Mouse (Mus musculus) heart, embryonic 11.5 days (tissue): Measurements from ENCODE around the gene Arhgap45. TPM values are rescaled to one million over a fixed set of nuclear protein-coding genes. Genes with fewer than 3 reads are reported as not detected.
A peak's percentile ranks its signal among the peaks of the same experiment; 100 is the strongest.

Experiments used
- ATAC-seq: fragments of 200-750 bp; cut with Nextera tagmentation; replicated peaks from 2 replicates; pipeline ENCODE4 v1.8.0; 2017; ENCODE audit warnings: moderate library complexity; ENCODE audit not compliant: insufficient number of reproducible peaks, low FRiP score, low TSS enrichment
- H3K27ac ChIP-seq: fragments of 300-500 bp; sonication (generic); 2 replicates; pipeline ENCODE4 v1.5.1; 2014; ENCODE audit warnings: mild to moderate bottlenecking, low read depth, low read length
- H3K27me3 ChIP-seq: fragments of 300-500 bp; sonication (generic); 2 replicates; pipeline ENCODE4 v1.6.1; 2014; ENCODE audit warnings: mild to moderate bottlenecking, low read length, mixed read lengths; ENCODE audit not compliant: control insufficient read depth, insufficient read depth
- H3K36me3 ChIP-seq: fragments of 300-500 bp; sonication (generic); 2 replicates; pipeline ENCODE4 v1.6.1; 2014; ENCODE audit warnings: mild to moderate bottlenecking, low read length, moderate library complexity, mixed read lengths; ENCODE audit not compliant: control insufficient read depth, insufficient read depth
- H3K4me1 ChIP-seq: fragments of 300-500 bp; sonication (generic); 2 replicates; pipeline ENCODE4 v1.6.1; 2014; ENCODE audit warnings: low read length; ENCODE audit not compliant: control insufficient read depth, insufficient read depth
- H3K4me2 ChIP-seq: fragments of 300-500 bp; sonication (generic); 2 replicates; pipeline ENCODE4 v1.6.1; 2014; ENCODE audit warnings: mild to moderate bottlenecking, moderate library complexity
- H3K4me3 ChIP-seq: fragments of 300-500 bp; sonication (generic); 2 replicates; pipeline ENCODE4 v1.5.1; 2014; ENCODE audit warnings: low read depth, low read length
- H3K9ac ChIP-seq: fragments of 300-500 bp; sonication (generic); 2 replicates; pipeline ENCODE4 v1.6.1; 2014; ENCODE audit warnings: mild to moderate bottlenecking, low read depth, low read length, moderate library complexity
- H3K9me3 ChIP-seq: fragments of 300-500 bp; sonication (generic); replicated peaks from 2 replicates; pipeline ENCODE4 v1.6.1; 2016; ENCODE audit warnings: low read length; ENCODE audit not compliant: control insufficient read depth
- WGBS: fragments of 180-500 bp; shearing (Covaris S2); extraction: QIAGEN DNeasy Blood & Tissue Kit; methylation state at CpG from one replicate; pipeline ENCODE4 v1.1.7; 2014; ENCODE audit not compliant: insufficient replicate concordance; 5-methylcytosine and 5-hydroxymethylcytosine counted together
- polyA plus RNA-seq: library from polyadenylated mRNA; unstranded; fragments of >200 nt; fragmentation: Nextera tagmentation; extraction: Ambion mirVana; gene quantifications from 2 replicates; pipeline ENCODE4 v1.2.1, GENCODE M21; 2014

Arhgap45 gene
- polyA plus RNA-seq, 1 experiment from 2014 or later = 6.2 TPM

- Histone ChIP-seq H3K9ac (peak overlapping the region; percentile 18), H3K27me3 (peaks cover 20% of the 10 kb centered on the region), H3K9me3 (no peaks in the 10 kb centered on the region), H3K27ac (no peak overlapping the region), H3K4me2 (peak overlapping the region; percentile 65), H3K4me3 (peak overlapping the region; percentile 56), H3K36me3 (peaks cover 22% of the 10 kb centered on the region), H3K4me1 (peaks cover 14% of the 10 kb centered on the region)
- WGBS = 6% methylated on average over 15 of the region's 15 CpGs
- ATAC-seq = no peak
These were observed 18.6 kb upstream of the Arhgap45 start for GRCm38 (mm10) chr10:79997819-79998218.

DNA sequence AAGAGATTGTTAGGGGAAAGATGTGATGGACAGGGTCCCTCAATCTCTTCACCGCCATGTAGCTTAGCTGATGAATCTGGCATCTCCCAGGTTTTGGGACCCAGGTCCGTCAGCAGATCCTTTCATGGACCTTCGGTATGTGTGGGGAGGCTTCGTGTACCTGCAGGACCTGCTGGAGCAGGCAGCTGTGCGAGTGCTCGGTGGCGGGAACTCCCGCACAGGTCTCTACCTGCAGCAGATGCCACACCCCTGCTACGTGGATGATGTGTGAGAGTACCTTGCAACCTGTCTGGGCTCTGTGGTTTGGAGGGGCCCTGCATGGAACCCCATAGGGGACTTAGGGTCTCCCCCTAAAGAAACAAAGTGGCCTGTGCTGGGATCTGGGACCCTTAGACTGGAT, 14.5 kb upstream of the Arhgap45 start:
- Histone ChIP-seq H3K27me3 (peaks cover 26% of the 10 kb centered on the region), H3K27ac (no peak overlapping the region), H3K4me3 (no peak overlapping the region), H3K36me3 (no peaks in the 10 kb centered on the region), H3K4me2 (no peak overlapping the region), H3K9me3 (no peaks in the 10 kb centered on the region), H3K4me1 (peaks cover 25% of the 10 kb centered on the region), H3K9ac (no peak overlapping the region)
- 77% methylated on average over 9 of the region's 9 CpGs for WGBS
- no peak for ATAC-seq

GRCm38 (mm10) chr10:80002829-80003228, 13.6 kb upstream of the Arhgap45 start:
- Histone ChIP-seq H3K9me3 (no peaks in the 10 kb centered on the region), H3K9ac (peak overlapping the region; percentile 50), H3K27me3 (peaks cover 26% of the 10 kb centered on the region), H3K36me3 (no peaks in the 10 kb centered on the region), H3K4me3 (no peak overlapping the region), H3K27ac (no peak overlapping the region), H3K4me1 (peaks cover 20% of the 10 kb centered on the region), H3K4me2 (peak overlapping the region; percentile 31; the same call in 1 of the 2 replicates)
- ATAC-seq = no peak
- 22% methylated on average over 21 of the region's 21 CpGs for WGBS

GRCm38 (mm10) chr10:80003374-80004232, 12.8 kb upstream of the Arhgap45 start:
- Histone ChIP-seq H3K9ac (peak overlapping the region; percentile 50), H3K36me3 (no peaks in the 10 kb centered on the region), H3K4me3 (no peak overlapping the region), H3K27ac (peak overlapping the region; percentile 25; the same call in 1 of the 2 replicates), H3K9me3 (no peaks in the 10 kb centered on the region), H3K27me3 (peaks cover 26% of the 10 kb centered on the region), H3K4me2 (peak overlapping the region; percentile 31; the same call in 1 of the 2 replicates), H3K4me1 (peaks cover 15% of the 10 kb centered on the region)
- 43% methylated on average over 9 of the region's 9 CpGs for WGBS
- ATAC-seq = 0 out of 2 replicates have a peak, but pooled peaks have one; percentile 8

DNA sequence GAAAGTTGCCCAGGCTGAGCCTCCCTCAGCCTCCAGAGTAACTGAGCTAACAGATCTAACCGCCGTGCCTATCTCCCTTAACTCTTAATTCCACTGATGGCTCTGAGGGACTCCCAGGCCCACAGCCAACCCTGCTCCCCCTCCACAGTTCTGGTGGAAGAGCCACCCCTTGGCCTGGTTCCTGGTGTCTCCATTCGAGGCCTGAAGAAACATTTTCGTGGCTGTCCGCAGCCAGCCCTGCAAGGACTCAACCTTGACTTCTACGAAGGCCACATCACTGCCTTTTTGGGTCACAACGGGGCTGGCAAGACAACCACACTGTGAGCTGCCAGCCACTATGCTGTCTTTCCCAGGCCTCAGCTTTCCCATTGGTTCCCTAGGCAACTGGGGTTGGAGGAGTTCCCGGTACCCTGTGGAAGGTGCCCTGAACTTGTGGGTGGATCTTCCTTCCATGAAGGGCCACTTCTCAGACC, 12.2 kb upstream of the Arhgap45 start:
- Histone ChIP-seq H3K4me1 (peaks cover 15% of the 10 kb centered on the region), H3K9me3 (no peaks in the 10 kb centered on the region), H3K27ac (0 out of 2 replicates have a peak overlapping the region, but pooled peaks have one; percentile 16), H3K4me2 (no peak overlapping the region), H3K36me3 (peaks cover 2% of the 10 kb centered on the region; the same call in 1 of the 2 replicates), H3K27me3 (peaks cover 24% of the 10 kb centered on the region), H3K4me3 (no peak overlapping the region), H3K9ac (no peak overlapping the region)
- no peak for ATAC-seq
- WGBS = 86% methylated on average over 8 of the region's 8 CpGs

DNA sequence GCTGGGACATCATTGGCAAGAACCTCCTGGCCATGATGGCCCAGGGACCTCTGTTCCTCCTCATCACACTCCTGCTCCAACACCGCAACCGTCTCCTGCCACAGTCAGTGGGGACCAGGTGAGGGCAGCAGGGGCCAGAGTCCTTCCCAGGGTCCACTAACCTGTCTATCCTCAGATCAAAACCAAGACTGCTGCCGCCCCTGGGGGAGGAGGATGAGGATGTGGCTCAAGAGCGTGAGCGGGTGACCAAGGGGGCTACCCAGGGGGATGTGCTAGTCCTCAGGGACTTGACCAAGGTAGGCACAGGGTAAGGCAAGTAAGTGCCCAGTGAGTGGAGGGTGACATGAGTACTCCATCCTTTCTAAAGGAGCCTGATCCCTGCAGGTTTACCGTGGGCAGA, 4.7 kb upstream of the Arhgap45 start:
- Histone ChIP-seq H3K36me3 (peaks cover 15% of the 10 kb centered on the region), H3K4me3 (no peak overlapping the region), H3K9me3 (peaks cover 11% of the 10 kb centered on the region), H3K4me1 (peaks cover 9% of the 10 kb centered on the region), H3K9ac (no peak overlapping the region), H3K27me3 (peaks cover 42% of the 10 kb centered on the region), H3K27ac (no peak overlapping the region), H3K4me2 (no peak overlapping the region)
- no peak for ATAC-seq
- WGBS = 86% methylated on average over 6 of the region's 6 CpGs

DNA sequence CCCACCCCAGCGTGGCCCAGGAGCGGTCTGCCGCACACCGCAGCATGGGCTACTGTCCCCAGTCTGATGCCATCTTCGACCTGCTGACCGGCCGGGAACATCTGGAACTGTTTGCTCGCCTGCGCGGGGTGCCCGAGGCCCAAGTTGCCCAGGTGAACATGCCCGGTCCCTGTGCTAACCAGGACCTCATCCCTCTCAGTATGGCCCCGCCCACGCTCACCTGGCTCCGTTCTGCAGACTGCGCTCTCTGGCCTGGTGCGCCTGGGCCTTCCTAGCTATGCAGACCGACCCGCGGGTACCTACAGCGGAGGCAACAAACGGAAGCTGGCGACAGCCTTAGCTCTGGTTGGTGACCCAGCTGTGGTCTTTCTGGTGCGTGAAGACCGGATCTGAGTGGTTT, 2.8 kb upstream of the Arhgap45 start:
- H3K27me3 ChIP-seq = peaks cover 42% of the 10 kb centered on the region
- ATAC-seq = no peak
- peaks cover 15% of the 10 kb centered on the region for H3K36me3 ChIP-seq
- peaks cover 11% of the 10 kb centered on the region for H3K4me1 ChIP-seq
- no peak overlapping the region for H3K4me3 ChIP-seq
- WGBS = 31% methylated on average over 25 of the region's 25 CpGs
- no peak overlapping the region for H3K9ac ChIP-seq
- no peak overlapping the region for H3K27ac ChIP-seq
- no peak overlapping the region for H3K4me2 ChIP-seq
- H3K9me3 ChIP-seq = peaks cover 11% of the 10 kb centered on the region

DNA sequence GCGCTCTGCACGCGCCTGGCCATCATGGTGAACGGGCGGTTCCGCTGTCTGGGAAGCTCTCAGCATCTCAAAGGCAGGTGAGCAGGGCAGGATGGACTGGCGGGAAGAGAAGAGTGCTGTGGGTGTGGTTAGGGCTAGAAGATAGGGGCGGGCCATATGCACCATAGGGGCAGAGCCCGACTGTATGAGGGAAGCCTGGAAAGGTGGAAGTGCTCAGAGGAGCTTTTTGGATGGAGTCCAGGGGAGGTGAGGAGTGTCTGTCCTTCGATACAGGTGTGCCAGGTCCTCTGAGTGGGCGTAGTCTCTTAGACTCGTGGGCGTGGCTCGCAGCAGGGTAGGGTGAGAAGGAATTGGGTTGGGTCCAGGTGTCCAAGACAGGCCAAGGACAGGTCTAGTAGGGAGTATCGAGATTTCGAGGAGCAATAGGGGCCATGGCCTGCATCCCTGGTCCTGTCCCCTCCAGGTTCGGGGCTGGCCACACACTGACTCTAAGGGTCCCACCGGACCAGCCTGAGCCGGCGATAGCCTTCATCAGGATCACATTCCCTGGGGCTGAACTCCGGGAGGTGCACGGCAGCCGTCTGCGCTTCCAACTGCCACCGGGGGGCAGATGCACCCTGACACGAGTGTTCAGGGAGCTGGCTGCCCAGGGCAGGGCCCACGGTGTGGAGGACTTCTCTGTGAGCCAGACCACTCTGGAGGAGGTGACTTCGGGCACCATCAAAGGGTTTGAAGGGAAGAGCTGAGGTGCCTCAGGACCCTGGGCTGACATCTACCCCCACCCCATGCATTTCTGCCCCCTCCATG, 1.8 kb upstream of the Arhgap45 start:
- no peak for ATAC-seq
- Histone ChIP-seq H3K4me3 (peak overlapping the region; percentile 10; the same call in 1 of the 2 replicates), H3K4me2 (peak overlapping the region; percentile 14; the same call in 1 of the 2 replicates), H3K4me1 (peaks cover 21% of the 10 kb centered on the region), H3K9ac (no peak overlapping the region), H3K36me3 (peaks cover 12% of the 10 kb centered on the region), H3K9me3 (peaks cover 11% of the 10 kb centered on the region), H3K27ac (no peak overlapping the region), H3K27me3 (peaks cover 42% of the 10 kb centered on the region)
- WGBS = 19% methylated on average over 28 of the region's 28 CpGs
